Mouse (Mus musculus) retina, postnatal 7 days (tissue): ENCODE measurements around the gene Wdfy4.

Source experiments
- DNase-seq: peaks from one replicate; pipeline ENCODE4 v3.0.0-alpha.2; 2012; ENCODE audit warnings: low read depth, low spot score

Wdfy4 gene

DNA sequence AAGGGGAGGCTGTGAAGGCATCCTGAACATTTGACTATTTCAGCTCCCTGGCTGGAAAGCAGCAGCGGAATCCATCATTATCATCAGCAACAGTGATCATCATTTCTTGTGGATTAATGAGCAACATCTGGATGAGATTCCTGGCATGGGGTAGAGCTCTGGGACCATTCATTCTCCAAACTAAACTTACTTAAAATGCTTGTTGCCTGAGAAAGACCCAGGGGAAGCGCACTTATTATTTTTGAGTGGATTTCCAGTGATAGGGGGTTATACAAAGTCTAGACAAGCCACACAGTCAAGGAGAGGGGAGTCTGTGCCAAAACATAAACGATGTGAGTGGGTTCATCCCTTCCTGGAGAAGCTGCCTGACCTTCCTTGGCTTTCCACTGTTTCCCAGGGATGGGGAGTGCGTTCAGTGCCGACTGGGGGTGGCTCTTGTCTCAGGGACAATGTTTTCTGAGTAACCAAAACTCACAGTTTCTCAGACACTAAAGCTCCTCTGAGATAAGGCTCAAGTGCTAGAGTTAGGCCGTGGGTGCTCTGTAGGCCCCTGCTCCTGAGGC lies 201.1 kb downstream of the Wdfy4 start:
- DNase-seq, result no peak

DNA sequence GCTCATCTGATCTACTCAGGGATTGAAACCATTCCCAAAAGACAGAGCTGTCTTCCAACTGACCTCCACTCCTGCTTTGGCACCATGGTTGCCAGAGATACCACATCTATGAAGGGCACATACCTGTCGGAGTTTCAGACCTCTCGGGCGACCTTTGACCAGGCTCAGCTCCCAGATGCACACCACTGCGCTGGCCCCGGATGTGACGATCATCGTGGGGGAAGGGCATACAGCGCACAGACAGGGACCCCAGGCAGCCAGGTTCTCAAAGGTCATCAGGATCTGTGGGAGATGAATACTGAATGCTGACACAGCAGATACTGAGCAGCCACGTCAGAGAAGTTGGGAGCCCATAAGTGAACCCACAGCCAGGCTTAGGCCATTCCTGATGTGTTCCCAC lies 214.6 kb downstream of the Wdfy4 start:
- DNase-seq, result no peak

DNA sequence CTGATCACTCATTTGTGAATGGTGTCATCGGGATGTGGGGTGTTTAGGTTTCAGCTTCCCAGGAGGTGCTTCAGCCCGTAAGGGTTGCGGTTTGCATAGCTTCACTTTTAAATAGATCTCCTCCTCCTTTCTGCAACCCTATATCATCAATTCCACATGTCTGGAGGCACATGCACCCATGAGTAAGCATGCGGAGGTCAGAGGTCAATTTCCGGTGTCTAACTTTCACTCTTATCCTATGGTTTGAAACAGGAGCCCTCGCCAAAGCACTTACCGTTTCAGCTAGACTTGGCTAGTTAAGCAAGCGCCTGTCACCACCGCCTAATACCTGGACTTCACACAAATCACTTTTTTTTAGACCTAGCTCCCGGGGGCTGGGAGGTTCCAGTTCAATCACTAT lies 220.6 kb downstream of the Wdfy4 start:
- no peak for DNase-seq

DNA sequence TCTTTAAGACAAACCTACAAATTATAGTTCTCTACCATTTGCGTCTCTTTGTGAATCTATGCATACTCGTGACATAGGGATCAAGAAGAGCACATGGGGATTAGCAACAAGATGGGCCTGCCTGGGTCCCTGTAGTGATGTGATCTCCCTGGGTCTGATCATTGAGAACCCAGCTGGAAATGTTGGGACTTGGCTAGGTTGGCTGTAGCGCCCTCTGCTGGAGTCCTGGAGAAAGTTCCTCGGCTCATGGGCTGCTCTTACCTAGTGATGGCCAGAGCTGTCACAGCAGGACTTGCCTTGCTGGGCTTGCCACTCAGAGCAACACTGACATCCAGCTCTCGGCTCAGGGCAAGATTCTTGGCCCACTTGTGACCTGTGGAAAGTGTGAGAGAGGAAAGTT lies 224.8 kb downstream of the Wdfy4 start:
- peak; percentile 53 for DNase-seq

DNA sequence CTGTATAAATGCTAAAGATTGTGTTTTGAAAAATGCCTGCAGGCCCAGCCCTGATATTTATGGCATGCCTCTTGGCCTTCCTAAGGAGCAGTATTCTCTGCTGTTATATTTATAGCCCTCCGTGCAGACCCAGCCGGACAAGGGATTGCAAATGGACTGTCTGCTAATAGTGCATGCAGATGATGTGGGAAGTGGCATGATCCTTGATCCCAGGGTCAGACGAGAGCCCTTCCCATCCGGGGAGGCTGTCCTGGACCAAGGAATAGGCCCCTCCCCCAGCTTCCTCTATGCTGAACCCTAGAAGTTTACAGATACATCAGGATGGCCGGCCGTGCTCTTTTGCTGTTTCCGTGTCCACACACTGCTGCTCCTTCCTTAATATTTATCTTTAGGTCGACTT lies 226.6 kb downstream of the Wdfy4 start:
- no peak for DNase-seq

DNA sequence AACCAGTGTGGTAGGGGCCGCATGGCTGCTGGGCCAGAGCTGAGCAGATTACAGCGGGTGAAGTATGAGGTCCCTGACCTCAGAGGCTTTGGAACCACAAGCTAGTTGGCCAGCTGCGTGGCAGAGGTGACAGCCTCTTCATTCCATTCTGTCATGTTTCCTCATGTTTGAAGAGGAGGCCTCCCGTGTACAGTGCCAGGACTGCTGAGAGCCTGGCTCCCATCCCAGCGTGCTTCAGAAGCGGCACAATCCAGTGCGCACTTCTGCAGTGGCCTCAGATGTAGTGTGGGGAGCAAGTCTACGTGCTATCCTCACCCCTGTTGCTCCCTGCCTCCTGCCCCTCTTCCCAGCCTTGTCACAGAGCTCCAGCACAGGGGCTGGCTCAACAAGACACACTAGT lies 228.8 kb downstream of the Wdfy4 start:
- DNase-seq, result no peak

DNA sequence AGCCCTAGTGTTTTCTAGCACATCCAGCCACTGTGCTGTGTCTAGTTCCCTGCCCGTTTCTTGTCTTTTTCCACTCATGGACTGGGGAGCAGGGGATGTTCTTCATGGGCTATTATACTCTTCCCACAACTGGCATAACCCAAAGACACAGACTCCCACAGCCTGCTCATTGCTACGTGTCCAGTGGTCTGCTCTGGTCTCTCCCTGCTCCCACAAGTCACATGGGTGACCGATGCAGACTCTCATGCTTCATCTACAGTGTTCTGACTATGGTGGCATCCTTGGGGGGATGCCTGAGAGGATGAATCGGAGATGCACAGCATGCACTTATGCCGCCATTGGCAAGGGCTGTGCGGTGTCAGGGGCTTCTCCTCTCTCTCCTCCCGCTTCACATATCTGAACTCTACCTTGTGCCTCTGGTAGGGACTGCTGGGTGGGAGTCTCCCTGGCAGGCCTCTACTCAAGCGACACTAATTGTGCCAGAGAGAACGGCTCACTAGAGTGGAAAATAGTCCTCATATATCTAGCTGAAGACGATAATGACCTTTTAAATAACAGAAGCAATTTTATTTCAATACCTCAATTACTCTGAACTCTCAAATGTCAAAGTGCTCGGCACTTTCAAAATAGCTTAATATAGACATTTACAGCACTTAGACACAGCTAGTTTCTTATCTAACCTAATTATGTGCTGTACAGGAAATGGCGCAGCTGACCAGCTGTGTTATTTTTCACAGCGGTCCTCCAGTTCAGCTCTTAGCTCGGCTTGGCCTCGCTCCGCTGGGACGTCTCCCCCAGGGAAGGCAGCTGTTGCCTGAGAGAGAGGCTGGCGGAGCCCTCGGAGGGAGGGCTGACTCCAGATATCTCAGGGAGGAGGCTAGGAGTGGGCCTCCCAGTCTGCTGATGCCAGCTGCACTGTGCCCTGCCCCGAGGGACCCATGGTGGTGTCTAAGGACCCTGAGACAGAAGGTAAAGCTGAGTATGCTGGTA lies 234.7 kb downstream of the Wdfy4 start:
- DNase-seq, result no peak

DNA sequence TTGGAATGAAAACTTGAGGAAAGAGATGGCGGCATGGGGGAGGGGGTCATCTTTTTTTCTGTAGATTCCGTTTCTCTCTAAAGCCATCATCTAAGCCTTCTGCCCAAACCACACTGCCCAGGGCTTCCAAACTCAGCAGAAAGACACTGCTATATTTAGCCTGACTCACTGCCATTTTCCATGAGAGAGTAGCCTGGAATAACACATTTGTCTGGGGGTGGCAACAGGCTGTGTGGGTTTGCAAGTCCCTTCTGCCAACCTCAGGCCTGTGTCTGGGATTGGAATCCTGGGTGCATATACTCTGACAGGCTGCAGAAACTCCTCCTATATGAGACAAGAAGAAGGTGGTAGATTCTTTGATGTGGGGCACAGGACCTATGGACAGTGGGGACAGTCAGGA lies 237.8 kb downstream of the Wdfy4 start:
- no peak for DNase-seq

DNA sequence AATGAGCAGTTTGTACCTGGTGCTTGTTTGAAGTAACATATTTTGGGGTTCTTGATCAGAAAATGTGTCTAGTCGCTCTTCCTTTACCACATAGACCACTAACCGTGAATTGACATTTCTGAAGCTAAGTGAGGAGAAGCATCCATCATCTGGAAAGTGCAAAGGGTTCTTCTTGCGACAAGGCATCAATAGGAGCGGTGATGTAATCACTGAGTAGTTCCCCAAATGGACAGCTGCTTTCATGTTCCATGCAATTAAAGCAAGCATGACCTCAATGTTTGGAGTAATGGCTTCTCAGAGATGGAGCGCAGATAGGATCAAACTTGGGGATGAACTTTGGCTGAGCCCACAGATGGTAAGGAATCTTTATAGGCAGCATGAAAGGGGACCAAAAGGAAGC lies 246.1 kb downstream of the Wdfy4 start:
- DNase-seq, result no peak

DNA sequence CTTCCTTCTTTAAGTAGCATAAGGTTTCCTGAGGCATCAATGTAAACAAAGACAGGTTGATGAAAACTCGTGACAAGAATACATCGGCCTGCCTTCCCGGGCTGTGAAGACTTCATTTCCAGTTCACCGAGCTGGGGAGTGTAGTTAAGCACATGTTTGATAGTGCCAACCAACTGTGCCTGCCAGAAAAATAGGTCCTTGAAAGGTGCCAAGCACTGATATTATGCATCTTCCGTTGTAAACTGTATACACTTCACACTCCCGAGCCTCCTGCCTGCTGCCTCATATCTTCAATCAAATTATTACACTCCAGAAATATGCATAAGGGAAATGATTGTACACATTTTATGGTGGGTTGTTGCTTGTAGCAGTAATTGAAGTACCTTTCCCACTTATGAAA lies 251.2 kb downstream of the Wdfy4 start:
- no peak for DNase-seq

DNA sequence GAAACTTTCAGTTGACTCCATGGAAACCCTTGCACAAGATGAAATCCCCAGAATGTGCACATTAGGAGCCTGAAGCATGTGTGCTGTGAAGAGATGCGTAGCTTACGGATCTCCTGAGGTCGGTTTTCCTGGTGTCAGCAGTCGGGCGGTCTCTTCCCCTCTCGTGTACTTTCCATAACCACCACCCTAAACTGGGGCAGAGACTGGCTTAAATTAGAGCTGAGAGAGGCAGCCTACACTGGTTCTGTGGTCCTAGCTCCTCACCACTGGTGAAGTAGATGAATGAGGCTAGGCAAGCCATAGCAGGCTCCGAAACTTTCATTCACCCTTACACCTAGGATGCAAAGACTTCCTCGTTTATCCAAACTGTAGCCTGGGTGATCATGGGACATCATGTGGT lies 253.1 kb downstream of the Wdfy4 start:
- no peak for DNase-seq

DNA sequence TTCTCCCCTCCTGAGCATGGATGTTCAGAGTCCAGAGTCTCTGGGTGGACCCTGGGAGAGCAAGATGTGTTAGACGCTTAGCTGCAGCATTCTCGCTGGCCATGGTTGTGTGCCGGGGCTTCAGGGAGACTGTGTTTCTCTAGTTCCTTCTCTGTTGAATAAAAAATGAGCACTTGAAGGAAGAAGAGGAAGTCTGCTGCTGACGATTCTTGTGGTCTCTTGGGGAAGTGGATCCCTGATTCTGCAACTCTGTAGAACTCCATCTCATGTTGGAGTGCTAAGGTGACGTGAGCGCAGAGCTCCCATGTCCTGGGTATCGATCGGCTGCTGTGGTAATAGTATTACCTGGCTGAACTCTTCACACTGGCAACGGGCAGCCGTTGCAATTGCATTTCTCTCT lies 253.6 kb downstream of the Wdfy4 start:
- no peak for DNase-seq

DNA sequence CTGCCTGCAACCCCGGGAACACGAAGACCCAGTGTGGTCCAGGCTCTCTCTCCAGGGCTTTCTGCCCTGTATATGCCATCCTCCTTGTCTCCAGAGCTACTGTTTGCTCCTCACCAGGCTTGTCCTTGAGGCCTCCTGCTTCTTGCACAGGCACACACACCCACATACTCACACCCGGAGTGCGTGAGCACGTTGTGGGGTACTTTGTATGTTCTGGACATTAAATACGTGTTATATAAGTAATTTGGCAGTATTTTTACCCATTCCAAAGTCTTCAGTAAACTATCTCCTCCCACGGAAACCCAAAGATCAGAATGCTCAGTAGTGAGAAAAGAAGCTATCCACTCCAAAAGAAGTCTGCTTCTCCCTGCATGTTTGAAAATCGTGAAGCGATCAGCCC lies 261.4 kb downstream of the Wdfy4 start:
- no peak for DNase-seq

DNA sequence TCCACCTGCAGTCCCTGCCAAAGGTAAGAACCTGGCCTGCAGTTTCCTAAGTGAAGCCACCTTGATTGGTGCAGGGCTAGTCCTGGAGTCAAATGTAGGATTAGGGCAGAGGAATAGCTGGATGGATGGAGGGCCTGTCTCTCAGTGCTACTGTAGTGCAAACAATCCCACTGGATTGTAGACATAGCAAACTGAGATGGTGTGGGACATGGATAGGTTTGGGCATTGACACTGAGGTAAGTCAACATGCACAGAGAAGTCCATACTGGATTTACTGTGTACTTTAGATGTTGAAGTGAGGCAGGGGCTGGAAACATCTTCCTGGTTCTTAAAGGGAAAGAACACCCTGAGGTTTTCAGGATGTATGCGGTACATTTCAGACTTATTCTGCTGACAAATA lies 267.4 kb downstream of the Wdfy4 start:
- DNase-seq, result no peak

DNA sequence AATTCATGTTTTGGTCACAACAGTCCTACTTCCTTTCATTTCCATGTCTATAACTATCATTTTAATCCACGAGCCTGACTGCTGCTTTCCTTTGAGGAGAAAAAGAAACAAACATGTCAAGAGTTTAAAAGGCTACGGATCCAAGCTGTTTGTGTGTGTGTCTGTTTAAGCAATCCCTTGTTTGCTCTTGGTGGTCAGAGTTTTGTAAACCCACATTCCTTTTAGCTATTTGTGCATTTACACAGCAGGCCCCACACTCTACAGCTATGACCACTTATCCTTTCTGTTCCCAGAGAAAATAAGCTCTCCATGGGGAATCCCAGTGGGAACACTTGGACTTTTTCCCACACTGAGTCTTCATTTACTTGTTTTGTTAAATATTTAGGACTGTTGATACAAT lies 269.9 kb downstream of the Wdfy4 start:
- no peak for DNase-seq

DNA sequence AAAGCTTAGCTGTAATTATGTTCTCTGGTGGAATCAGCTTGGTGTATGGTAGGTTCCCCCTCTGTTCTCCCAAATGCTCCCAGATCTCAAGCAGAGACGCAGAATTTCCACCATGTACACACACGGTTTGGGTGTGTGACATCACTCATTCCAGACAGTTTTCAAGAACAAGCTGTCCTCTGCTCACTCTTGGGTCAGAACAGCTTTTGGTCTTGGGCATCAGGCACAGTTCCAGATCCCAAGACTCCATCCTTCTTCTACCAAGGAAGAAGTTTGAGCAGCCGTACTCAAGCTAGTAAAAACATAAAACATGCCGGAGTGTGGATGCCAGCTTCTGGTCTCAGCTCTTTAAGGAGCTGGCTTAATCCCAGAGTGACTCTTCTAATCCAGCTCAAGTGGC lies 274.1 kb downstream of the Wdfy4 start:
- DNase-seq, result no peak
